Mouse (Mus musculus) kidney, postnatal 14 days (tissue): ENCODE measurements at regions not wholly inside any gene's neighbourhood (a gene's known extent, or its start where the extent isn't known, plus 50 kb on each side); places are given as distances from the start of the nearest gene placed in this dataset.
A peak's percentile ranks its signal among the peaks of the same experiment; 100 is the strongest.

Source experiments
- DNase-seq: peaks from one replicate; pipeline ENCODE4 v3.0.0; 2022; ENCODE audit warnings: mixed read lengths

DNA sequence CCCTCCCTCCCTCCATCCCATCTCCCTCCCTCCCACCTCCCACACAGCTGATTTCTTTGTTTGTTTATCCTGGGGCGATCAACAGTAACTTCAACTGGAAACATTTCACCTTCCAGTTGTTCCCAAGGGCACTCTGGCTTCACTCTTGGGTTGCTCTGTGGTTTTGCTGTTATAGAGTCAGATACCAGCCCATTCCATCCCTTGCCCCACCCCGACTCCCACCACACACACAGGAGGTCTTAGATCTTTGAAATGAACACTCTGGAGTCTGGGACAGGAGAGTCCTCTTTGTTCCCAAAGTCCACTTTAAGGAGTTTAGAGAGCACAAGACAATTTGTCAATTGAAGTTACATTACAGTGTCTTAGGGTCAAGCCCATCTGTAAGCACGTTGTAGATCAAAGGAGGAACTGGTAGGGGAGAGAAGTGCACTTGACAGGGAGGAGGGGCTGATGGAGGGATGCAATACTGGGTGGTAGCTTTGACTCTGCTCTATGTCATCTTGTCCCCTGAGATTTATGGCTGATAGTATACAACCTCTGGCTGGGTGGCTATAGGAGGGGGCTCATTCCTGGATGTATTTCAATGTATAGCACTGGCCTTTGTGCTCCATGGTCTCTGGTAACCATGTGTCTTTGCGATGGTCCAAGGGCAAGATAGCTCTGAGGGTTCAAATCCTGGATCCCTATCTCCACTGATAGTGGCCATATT is 313.9 kb downstream of the Glrx3 start:
- no peak for DNase-seq

DNA sequence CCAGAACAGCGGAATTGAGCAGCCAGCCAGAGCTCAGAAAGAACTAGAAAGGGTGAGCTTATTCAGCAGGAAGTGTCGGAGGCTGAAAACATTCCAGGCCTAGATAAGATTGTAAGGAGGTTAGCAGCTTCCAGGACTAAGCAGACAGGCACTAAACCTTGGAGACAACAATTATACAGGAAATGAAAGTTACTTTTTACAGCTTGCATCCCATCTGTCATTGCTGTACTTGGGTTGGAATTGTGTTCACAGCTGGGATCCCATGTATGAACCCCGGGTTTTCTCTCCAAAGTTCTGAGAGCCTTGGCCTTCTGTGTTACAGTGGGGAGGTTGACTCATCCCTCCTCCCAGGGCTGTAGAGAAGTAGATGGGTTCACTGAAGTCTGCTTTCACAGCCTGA is 328.5 kb downstream of the Glrx3 start:
- DNase-seq: no peak

DNA sequence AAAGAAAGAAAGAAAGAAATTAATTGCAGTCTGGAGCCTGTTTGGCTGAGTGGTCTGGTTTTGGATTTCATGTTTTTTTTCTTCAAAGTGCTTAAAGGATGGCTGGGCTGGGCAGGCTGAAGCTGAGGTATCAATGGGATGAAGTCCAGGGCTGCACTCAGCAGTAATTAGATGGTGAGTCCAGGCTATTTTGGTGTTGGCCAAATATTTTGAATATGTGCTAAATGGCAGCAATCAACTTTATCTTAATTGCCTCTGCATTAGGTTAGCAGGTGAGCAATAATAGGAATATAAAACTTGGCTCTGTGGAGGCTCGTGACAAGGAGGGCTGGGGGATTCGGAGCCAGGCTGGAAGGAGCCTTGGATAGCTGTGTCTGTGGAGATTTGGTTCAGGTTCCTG is 329.3 kb downstream of the Glrx3 start:
- no peak for DNase-seq

DNA sequence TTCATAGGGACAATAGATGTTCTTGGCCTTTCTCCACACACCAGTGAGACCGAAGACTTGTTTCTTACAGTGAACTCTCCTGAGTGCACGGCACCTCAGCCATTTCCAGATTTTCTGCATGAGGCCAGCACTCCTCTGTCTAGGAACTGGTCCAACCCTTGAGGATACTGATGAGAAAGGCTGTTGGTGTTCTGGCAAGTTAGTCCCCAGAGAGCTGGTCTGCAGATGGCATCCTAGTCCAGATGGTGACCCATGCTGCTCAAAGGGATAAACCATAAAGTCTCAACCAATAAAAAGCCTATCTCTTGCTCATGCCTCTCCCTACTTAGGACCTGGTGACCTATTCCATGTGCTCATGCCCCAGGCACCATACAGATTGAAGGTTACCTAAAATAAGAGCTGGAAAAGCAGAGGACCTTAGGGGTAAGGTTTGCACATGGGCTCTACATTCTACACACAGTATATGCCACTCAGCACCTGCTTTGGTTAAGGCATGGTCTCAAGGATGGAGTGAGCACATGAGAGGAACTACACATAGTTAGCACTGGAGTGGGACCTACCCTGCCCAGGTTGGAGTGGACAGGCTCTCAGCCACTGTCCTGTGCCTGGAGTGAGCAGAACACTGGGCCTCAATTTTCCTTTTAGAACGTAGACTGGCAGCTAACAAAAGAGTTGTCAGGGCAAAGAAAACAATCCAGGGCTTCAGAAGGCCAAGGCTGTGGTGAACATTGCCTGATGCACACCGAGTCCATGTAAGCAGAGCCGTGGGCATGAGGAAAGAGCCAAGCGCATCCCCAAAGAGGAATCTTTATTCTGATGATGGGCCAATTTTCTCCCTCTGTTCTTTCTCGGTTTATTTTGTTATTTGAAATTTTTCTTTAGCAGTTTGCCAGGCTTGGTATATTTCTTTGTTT is 335.9 kb downstream of the Glrx3 start:
- no peak for DNase-seq

DNA sequence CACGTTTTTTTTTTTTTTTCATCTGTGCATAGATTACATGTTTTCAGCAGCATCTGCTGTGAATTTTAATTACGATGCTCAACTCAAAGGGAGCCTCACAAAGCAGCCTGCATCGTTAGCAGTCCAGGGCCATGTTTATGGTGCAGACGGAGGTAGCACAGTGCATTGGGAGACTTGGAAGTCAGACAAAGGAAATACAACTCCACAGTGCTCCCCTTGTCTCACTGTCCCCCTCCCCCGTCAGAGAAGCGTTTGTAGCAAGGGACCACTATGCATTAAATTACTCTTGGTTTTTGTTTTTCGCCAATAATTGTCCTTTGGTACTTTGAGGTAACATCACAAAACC is 336.5 kb downstream of the Glrx3 start:
- DNase-seq: no peak

DNA sequence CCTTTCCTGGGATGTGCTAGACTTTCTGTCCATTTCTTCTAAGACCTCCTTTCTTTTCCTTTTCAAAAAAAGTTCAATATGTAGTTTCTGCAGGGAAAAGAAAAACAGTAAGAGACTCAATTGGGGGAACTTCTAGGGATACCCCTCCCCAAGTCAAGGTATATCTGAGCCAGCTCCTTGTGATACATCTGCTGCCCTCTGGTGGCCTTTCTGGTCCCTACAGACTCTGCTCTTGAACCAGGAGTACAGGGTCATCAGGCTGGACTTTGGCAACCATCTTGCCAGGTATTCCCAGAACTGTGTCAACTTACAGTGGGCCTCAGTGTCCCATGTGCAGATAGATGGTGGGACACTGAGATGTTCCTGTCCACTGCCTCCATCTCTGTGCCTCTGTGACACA is 346.5 kb downstream of the Glrx3 start:
- DNase-seq: peak; percentile 36

DNA sequence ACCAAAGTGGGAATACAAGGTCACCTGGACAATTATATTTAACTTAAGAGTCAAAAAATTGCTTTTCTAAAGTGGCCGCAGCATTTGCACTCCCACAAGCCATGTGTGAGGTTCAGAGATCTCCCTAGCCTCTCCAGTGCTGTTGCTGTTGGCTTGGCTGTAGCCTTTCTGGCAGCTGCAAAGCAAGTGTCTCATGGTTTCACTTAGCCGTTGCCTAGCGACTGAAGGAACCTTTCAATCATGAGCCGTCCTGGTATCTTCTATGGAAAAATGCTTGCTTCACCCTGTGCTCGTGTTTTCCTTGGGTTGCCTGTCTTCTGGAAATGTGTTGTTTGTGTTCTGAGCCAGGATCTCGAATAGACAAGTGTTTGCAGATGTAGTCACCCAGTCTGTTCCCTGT is 367.9 kb downstream of the Glrx3 start:
- peak; percentile 3 for DNase-seq

DNA sequence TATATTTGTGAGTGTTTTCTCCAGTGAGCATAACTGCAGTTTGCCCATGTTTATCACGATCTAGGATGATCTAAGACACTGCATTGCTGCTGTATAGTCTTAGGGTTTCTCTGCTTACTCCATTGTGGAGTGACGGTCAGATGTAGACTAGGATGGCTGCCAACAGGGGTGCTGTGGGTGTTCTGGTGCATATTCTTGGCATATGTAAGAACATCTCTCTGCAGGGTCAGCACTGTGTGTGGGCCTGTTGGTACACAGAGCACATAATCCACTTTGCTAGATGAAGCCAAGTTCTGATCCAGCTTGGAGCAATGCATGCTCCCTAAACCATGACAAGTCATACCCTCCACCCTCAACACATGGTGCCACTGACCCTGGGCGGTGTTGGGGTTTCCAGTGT is 375.4 kb downstream of the Glrx3 start:
- DNase-seq: no peak

DNA sequence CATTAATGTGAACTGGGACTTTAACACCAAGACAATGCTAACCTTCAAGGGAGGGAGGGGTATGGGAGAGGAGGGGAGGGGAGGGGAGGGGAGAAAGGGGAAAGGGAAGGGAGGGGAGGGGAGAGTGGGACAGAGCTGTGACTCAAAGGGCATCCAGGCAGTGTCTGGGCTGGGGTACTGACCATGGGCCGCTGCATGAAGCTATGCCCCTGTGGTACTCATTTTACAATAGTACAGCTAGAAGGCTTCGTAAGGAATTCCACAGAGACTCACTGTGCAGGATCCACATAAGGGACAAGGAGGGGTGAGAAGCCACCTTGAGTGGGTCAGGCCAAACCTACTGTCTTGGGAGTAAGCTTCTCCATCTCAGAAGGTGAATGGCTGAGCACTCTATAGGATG is 403.1 kb downstream of the Glrx3 start:
- no peak for DNase-seq

DNA sequence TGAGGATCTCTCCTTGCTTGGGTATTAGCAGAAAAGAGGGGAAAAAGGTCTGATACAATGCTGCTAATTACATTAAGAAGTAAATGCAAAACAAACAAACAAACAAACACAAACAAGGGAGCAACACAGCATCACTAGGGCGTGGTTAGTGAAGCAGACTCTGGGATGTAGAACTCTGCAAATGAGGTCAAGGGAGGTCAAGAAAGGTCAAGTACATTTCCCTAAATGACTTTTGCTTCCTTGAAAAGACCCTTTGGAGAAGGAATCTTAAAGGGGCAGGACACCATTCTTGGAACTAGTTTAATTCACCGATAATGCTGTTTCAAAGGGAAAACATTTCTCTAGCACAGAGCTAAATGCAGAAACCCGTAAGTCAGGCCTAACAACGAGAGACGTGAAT is 403.6 kb downstream of the Glrx3 start:
- DNase-seq: no peak

DNA sequence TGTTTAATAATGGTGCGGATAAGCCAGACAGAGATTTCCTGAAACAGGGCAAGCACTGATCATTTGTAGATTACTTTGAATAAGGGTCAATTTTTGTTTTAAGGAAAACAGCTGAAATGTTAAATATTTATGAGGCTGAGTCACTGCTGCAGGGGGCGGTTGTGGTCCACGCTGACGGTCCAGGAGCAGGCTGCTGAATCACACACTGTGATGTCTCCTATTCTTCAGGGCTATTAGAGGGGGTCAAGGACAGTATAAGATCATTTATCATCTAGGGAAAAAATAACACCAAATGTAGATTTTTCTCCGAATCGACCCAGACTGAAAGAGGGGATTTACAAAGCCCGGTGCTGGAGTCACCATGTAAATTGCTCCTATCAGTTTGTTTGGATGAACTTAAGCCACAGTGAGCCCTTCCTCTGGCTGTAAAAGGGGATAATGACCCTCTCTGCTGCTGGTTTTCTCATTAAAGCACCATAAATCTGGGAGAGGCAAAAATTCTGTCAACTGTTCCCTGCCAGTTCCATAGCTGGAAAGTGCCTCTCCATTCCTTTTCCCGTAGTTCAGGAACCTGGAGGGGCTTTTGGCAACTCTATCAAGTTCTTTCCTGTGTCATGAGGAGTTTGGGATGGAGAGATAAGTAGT is 404.2 kb downstream of the Glrx3 start:
- no peak for DNase-seq

DNA sequence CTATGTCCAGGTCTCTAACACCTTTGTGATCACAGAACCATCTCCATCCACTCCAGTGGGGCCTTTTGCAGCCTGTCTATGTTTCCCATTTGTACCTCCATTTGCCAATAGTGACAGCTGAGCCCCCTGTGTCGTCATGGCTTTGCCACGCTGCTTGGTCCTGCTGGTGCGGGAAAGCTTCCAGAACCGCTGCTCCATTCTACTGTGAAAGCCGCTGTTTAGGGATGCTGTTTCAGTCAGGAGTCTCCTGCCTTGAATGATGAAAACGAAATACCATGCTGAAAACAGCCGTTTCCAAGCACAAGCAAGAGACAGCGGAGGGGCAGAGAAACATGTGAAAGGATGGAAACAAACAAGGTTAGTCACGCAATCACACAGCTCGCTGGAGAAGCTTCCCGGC is 410.4 kb downstream of the Glrx3 start:
- no peak for DNase-seq

DNA sequence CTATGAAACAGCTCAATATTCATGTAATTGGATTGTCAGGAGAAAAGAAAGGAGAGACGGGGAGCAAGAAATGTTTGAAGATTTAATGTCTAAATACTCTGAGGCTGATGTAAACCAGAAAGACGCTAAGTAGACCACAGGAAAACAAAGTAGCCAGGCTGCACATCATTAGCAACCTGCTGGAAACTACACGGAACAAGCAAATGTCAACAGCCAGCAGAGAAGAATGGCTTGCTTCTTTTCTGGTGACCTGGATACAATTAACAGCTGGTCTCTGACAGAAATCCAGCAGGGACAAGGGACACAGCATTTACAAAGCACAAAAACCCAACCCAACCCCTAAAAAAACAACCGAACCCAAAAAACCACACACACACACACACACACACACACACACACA is 413.6 kb downstream of the Glrx3 start:
- DNase-seq: no peak

DNA sequence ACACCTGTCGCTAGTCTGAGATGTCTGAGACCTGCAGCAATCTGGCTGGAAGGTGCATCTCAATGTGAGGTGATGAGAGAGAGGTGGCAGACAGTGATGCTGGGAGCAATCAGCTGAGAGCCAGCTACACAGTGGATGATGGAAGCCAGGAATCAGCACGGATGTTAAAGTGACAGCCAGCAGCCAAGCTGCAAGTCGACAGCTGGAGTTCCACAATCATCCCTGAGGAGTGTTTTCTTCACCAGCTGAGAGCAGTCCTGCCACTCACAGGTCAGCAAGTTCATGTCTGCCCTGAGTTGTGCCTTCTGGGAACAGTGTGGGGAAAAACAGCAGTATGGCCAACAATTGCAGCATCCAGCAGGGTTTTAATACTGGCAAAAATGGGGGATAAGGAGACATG is 422.3 kb downstream of the Glrx3 start:
- no peak for DNase-seq

DNA sequence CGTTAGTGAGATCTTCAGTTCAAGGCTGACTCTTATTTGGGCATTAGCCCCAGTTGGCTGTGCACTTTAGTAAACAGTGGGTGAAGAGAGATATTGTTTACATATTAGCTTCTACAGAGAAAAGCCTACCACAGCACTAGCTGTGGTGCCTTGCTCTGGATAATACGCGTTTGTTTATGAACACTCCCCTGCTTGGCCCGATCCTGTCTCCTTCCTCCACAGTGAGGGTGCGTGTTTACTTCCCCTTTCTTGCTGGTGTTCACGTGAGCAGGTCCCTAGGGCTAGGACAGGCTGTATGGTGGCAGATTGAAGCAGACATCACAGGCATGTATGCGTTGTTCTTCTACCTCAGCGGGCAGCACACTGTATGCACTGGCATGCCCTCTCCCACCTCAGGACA is 423.1 kb downstream of the Glrx3 start:
- no peak for DNase-seq

DNA sequence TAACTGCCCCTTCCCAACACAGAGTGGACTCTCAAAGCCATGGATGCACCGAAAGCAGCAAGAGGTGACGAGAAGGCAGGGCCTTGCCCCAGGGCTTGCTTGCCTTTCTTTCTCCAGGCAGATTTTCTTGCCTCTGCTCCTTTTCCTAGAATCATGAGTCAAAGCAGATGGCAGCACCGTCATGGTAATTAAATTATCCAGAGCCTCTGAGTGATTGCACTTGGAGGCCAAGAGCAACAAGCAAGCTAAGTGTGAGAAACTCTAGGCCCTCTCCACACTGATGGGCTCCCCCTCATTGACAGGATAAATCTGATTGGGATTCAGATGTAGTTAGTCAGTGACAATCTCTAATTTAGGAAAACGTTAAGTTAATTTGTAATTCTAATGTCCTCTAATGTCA is 427.5 kb downstream of the Glrx3 start:
- DNase-seq: peak; percentile 13

DNA sequence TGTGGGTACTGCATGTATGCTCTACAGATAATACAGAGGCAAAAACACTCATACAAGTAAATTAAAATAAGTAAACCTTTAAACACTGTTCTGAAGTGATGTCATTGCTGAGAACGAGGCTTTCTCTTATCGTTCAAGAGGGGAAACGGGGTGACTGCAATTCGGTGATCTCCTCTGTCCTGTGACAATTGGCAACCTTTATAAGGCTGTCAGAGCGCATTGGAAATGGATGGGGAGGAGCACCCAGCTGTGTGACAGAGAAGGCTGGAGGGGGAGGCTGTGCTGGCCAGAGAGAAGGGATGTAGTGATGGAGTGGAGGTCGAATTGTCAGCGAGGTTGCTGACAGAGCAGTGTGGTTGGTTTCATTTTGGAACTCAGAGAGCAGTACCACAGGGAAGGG is 428.0 kb downstream of the Glrx3 start:
- DNase-seq: no peak

DNA sequence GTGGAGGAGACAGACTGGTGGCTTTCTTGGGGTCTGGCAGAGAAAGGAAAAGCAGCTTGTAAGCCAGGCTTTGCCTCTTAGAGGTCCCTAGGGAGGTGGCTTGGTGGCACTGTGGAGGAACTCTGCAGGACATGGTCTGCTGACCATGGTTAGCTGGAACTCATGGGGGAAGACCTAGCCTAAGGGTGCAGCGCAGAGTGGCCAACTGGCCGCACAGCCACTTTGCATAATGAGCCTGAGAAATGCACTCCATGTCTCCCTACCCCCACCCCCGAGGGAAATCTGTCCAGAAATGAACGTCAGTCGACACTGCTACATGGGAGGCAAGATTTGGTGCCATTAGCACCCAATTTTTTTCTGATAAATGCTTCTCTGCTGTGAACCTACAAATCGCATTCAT is 429.5 kb downstream of the Glrx3 start:
- DNase-seq: peak; percentile 65

DNA sequence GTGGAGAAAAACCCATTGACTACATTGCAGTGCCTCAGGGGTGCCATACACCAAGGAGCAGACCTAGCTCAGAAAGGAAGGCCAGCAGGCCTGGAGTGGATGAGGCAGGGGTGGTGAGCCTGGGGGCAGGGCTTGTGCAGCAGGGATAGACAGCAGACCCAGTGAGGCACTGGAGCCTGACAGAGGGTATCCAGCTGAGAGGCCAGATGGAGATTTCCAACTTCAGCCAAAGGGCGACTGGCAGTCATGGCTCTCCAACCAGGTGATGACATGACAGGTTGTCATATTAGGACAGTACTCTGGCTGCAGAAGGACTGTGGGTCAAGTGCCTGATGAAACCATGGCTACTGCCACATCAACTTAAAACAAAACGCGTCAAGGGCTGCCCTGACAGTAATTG is 431.1 kb downstream of the Glrx3 start:
- DNase-seq: no peak

DNA sequence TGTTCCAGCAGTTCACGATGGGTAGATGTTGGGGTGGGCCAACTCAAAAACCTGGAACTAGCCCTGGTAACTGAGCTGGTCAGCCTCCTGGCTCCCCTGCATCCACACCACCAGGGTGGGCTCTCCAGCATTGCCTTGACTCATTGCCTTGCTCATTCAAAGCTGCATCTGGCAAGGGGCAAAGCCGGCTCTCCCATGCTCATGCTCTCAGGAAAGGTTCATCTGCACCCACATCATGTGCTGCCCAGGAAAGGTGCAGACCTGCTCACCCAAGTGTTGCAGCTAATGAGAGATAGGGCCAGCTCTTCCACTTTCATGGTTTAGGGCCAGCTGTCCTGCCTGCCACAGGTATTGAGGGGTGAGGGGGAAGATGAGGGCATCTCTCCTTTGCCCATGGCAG is 437.9 kb downstream of the Glrx3 start:
- no peak for DNase-seq

DNA sequence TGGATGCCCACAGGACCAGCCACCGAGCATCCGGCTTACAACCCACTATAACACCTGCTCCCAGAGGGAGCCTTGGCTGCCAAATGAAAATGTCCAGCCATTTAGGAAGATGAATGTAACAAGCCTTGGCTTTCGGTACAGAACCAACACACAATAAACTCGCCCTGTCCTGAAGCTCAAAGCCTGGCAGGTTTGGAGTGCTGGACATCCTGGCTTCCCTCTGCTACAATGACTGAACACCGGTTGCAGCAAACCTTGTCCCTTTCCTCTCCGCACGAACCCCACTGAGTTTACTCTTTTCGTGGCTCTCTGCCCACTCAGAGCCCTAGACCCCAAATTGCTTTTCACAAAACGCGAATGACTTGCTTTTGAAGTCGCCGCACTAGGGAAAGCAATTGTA is 441.9 kb downstream of the Glrx3 start:
- DNase-seq: no peak

DNA sequence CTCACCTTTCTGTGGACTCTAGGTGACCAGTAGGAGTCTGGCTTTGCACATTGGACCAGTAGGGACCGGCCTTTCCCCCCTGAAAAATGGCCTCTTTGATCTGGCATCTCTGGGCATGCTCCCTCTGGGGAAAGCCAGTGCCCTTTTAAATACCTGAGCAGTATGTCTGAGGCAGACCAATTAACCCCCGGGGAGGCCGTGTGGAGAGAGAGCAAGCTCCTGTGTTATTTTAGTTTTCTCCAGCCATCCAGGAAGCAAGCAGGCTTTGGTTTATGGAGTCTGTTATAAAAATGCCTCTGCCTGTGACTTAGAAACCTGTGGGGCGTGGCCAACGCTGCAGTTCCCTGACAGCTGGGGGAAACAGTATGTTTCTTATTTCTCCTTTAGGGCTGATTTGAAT is 445.5 kb downstream of the Glrx3 start:
- peak; percentile 19 for DNase-seq

DNA sequence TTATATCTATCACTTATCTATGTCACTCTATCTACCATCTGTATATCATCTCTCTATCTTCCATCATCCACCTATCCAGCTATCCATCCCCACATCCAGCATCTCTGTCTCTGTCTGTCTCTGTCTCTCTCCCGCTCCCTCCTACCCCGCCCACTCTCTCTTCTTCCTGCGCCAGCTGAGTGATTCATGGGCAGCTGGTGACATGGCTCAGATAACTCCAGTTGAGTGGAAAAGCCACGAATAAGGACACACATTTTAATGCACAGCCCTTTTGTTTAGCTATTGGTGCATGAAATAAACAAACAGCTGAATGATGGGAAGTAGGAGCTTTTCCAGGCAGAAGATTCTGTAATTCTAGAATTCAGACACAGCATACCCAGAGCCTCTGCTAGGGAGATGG is 446.3 kb downstream of the Glrx3 start:
- no peak for DNase-seq

DNA sequence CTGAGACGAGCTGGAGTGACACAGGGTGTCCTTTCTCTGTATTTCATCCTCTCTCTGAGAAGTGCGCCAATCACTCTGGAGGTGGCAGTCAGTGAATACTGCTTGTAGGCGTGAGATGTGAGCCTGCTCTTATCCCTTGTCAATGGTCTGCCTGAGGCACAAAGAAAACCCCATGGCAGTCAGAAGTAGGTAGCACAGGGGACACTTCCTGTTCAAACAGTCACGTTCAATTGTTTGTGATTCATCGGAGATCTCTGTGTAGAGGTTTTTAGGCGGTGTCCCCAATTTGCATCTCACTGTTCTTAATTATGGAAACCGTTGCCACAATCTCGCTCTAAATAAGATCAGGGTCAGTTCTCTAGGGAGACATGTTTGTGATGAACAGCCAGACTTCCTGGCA is 447.7 kb downstream of the Glrx3 start:
- DNase-seq: no peak
